Mouse (Mus musculus): ENCODE data around the gene Elmo3.

Gene Elmo3

GRCm38 (mm10) chr8:105298351-105299252 lies 6.8 kb upstream of the Elmo3 start:
- peak; percentile 65 for DNase-seq (ENCODE audit: low spot score)

- no peak for DNase-seq (ENCODE audit: low spot score)
These were observed 5.4 kb upstream of the Elmo3 start for GRCm38 (mm10) chr8:105299962-105300361.

GRCm38 (mm10) chr8:105303396-105303795 lies 2.0 kb upstream of the Elmo3 start:
- DNase-seq (ENCODE audit: low spot score): no peak

GRCm38 (mm10) chr8:105303874-105304273 lies 1.5 kb upstream of the Elmo3 start:
- DNase-seq (ENCODE audit: low spot score): no peak

GRCm38 (mm10) chr8:105304325-105305210 lies 833 bp upstream of the Elmo3 start:
- peak; percentile 78 for DNase-seq (ENCODE audit: low spot score)

GRCm38 (mm10) chr8:105306146-105306691 lies 818 bp downstream of the Elmo3 start:
- no peak for DNase-seq (ENCODE audit: low spot score)

GRCm38 (mm10) chr8:105307670-105308069 lies 2.3 kb downstream of the Elmo3 start:
- DNase-seq (ENCODE audit: low spot score): no peak

- DNase-seq (ENCODE audit: low spot score): no peak
These were observed 3.0 kb downstream of the Elmo3 start for GRCm38 (mm10) chr8:105308428-105308827.

GRCm38 (mm10) chr8:105309142-105309847 lies 3.9 kb downstream of the Elmo3 start:
- no peak for DNase-seq (ENCODE audit: low spot score)

GRCm38 (mm10) chr8:105310118-105310517 lies 4.7 kb downstream of the Elmo3 start:
- no peak for DNase-seq (ENCODE audit: low spot score)

GRCm38 (mm10) chr8:105311718-105312117 lies 6.3 kb downstream of the Elmo3 start:
- DNase-seq (ENCODE audit: low spot score): no peak

- DNase-seq (ENCODE audit: low spot score): no peak
These were observed 7.6 kb downstream of the Elmo3 start for GRCm38 (mm10) chr8:105312891-105313481.

- DNase-seq (ENCODE audit: low spot score): no peak
These were observed 8.4 kb downstream of the Elmo3 start for GRCm38 (mm10) chr8:105313622-105314402.

- no peak for DNase-seq (ENCODE audit: low spot score)
These were observed 9.8 kb downstream of the Elmo3 start for GRCm38 (mm10) chr8:105315073-105315769.

- DNase-seq (ENCODE audit: low spot score): no peak
These were observed 12.5 kb downstream of the Elmo3 start for GRCm38 (mm10) chr8:105317941-105318340.

- DNase-seq (ENCODE audit: low spot score): no peak
These were observed 13.3 kb downstream of the Elmo3 start for GRCm38 (mm10) chr8:105318662-105319190.

- no peak for DNase-seq (ENCODE audit: low spot score)
These were observed 17.8 kb downstream of the Elmo3 start for GRCm38 (mm10) chr8:105323183-105323582.

- DNase-seq (ENCODE audit: low spot score): no peak
These were observed 20.3 kb downstream of the Elmo3 start for GRCm38 (mm10) chr8:105325641-105326093.

- DNase-seq (ENCODE audit: low spot score): peak; percentile 98
These were observed 20.8 kb downstream of the Elmo3 start, which contains the start of the genes Lrrc29 and Tmem208 for GRCm38 (mm10) chr8:105326141-105326672. Gene Lrrc29 (minus strand): TSS chr8:105326278. Gene Tmem208 (plus strand): TSS chr8:105326354.

Measured in MN1 (cell line).